Mouse (Mus musculus): ENCODE results near the gene Polr3gl. TPM values are rescaled to one million over a fixed set of nuclear protein-coding genes. Genes with fewer than 3 reads are reported as not detected.

Polr3gl gene
- polyA plus RNA-seq, 1 experiment = 15.3 TPM

GRCm38 (mm10) chr3:96590657-96591056 is 3.3 kb downstream of the Polr3gl start:
- 89% methylated on average over 4 of the region's 4 CpGs for WGBS
- no peak overlapping the region for H3K4me3 ChIP-seq (ENCODE audit: insufficient read depth, low read depth, low read length)
- TF ChIP-seq CTCF (conservative IDR thresholded peaks at IDR 0.05; ENCODE audit: insufficient read depth, insufficient read length, low read depth, low read length) = no peak
- no peak for TF ChIP-seq POLR2A (IDR thresholded peaks at IDR 0.05; ENCODE audit: low read depth, low read length)
- H3K4me1 ChIP-seq (ENCODE audit: control insufficient read depth, insufficient read depth, low read length) = 0 out of 2 replicates have a peak, but pooled peaks cover 2% of the 10 kb centered on the region
- H3K27ac ChIP-seq (ENCODE audit: insufficient read depth, low read depth, low read length) = no peak overlapping the region
- DNase-seq = no peak
- H3K27me3 ChIP-seq (replicated peaks; ENCODE audit: control insufficient read depth, insufficient read depth, low read length) = no peaks in the 10 kb centered on the region
- H3K36me3 ChIP-seq (ENCODE audit: control insufficient read depth, insufficient read depth, low read length) = no peaks in the 10 kb centered on the region

- H3K4me1 ChIP-seq (ENCODE audit: control insufficient read depth, insufficient read depth, low read length) = no peaks in the 10 kb centered on the region
- no peaks in the 10 kb centered on the region for H3K27me3 ChIP-seq (replicated peaks; ENCODE audit: control insufficient read depth, insufficient read depth, low read length)
- TF ChIP-seq CTCF (conservative IDR thresholded peaks at IDR 0.05; ENCODE audit: insufficient read depth, insufficient read length, low read depth, low read length) = no peak
- no peak for TF ChIP-seq POLR2A (IDR thresholded peaks at IDR 0.05; ENCODE audit: low read depth, low read length)
- 96% methylated on average over 5 of the region's 5 CpGs for WGBS
- H3K4me3 ChIP-seq (ENCODE audit: insufficient read depth, low read depth, low read length) = no peak overlapping the region
- H3K27ac ChIP-seq (ENCODE audit: insufficient read depth, low read depth, low read length) = no peak overlapping the region
- DNase-seq = no peak
- H3K36me3 ChIP-seq (ENCODE audit: control insufficient read depth, insufficient read depth, low read length) = no peaks in the 10 kb centered on the region
Measured at GRCm38 (mm10) chr3:96583386-96583785, 10.6 kb downstream of the Polr3gl start.

GRCm38 (mm10) chr3:96581771-96582515 is 12.0 kb downstream of the Polr3gl start:
- TF ChIP-seq CTCF (conservative IDR thresholded peaks at IDR 0.05; ENCODE audit: insufficient read depth, insufficient read length, low read depth, low read length) (no peak), POLR2A (IDR thresholded peaks at IDR 0.05; ENCODE audit: low read depth, low read length) (no peak)
- H3K36me3 ChIP-seq (ENCODE audit: control insufficient read depth, insufficient read depth, low read length) = no peaks in the 10 kb centered on the region
- DNase-seq = no peak
- H3K27me3 ChIP-seq (replicated peaks; ENCODE audit: control insufficient read depth, insufficient read depth, low read length) = no peaks in the 10 kb centered on the region
- WGBS = 91% methylated on average over 16 of the region's 16 CpGs
- H3K4me1 ChIP-seq (ENCODE audit: control insufficient read depth, insufficient read depth, low read length) = peaks cover 9% of the 10 kb centered on the region
- no peak overlapping the region for H3K4me3 ChIP-seq (ENCODE audit: insufficient read depth, low read depth, low read length)
- H3K27ac ChIP-seq (ENCODE audit: insufficient read depth, low read depth, low read length) = no peak overlapping the region

- TF ChIP-seq CTCF (conservative IDR thresholded peaks at IDR 0.05; ENCODE audit: insufficient read depth, insufficient read length, low read depth, low read length) = no peak
- TF ChIP-seq POLR2A (IDR thresholded peaks at IDR 0.05; ENCODE audit: low read depth, low read length) = no peak
- Histone ChIP-seq H3K36me3 (ENCODE audit: control insufficient read depth, insufficient read depth, low read length) (no peaks in the 10 kb centered on the region), H3K4me3 (ENCODE audit: insufficient read depth, low read depth, low read length) (no peak overlapping the region), H3K27ac (ENCODE audit: insufficient read depth, low read depth, low read length) (no peak overlapping the region), H3K27me3 (replicated peaks; ENCODE audit: control insufficient read depth, insufficient read depth, low read length) (no peaks in the 10 kb centered on the region), H3K4me1 (ENCODE audit: control insufficient read depth, insufficient read depth, low read length) (peaks cover 16% of the 10 kb centered on the region)
- 75% methylated on average over 6 of the region's 6 CpGs for WGBS
- no peak for DNase-seq
Measured at GRCm38 (mm10) chr3:96581141-96581540, 12.8 kb downstream of the Polr3gl start.

GRCm38 (mm10) chr3:96579885-96580454 is 14.0 kb downstream of the Polr3gl start:
- peak overlapping the region; percentile 65 for H3K27ac ChIP-seq (ENCODE audit: insufficient read depth, low read depth, low read length)
- 13% methylated on average over 16 of the region's 16 CpGs for WGBS
- TF ChIP-seq POLR2A (IDR thresholded peaks at IDR 0.05; ENCODE audit: low read depth, low read length) = no peak
- TF ChIP-seq CTCF (conservative IDR thresholded peaks at IDR 0.05; ENCODE audit: insufficient read depth, insufficient read length, low read depth, low read length) = peak; percentile 100; the same call in 1 of the 2 replicates
- H3K4me3 ChIP-seq (ENCODE audit: insufficient read depth, low read depth, low read length) = peak overlapping the region; percentile 11; the same call in 1 of the 2 replicates
- peak; percentile 92 for DNase-seq
- no peaks in the 10 kb centered on the region for H3K36me3 ChIP-seq (ENCODE audit: control insufficient read depth, insufficient read depth, low read length)
- no peaks in the 10 kb centered on the region for H3K27me3 ChIP-seq (replicated peaks; ENCODE audit: control insufficient read depth, insufficient read depth, low read length)
- H3K4me1 ChIP-seq (ENCODE audit: control insufficient read depth, insufficient read depth, low read length) = peaks cover 28% of the 10 kb centered on the region

GRCm38 (mm10) chr3:96579239-96579750 is 14.7 kb downstream of the Polr3gl start:
- Histone ChIP-seq H3K36me3 (ENCODE audit: control insufficient read depth, insufficient read depth, low read length) (no peaks in the 10 kb centered on the region), H3K27me3 (replicated peaks; ENCODE audit: control insufficient read depth, insufficient read depth, low read length) (no peaks in the 10 kb centered on the region), H3K27ac (ENCODE audit: insufficient read depth, low read depth, low read length) (peak overlapping the region; percentile 65), H3K4me3 (ENCODE audit: insufficient read depth, low read depth, low read length) (no peak overlapping the region), H3K4me1 (ENCODE audit: control insufficient read depth, insufficient read depth, low read length) (peaks cover 33% of the 10 kb centered on the region)
- no peak for TF ChIP-seq CTCF (conservative IDR thresholded peaks at IDR 0.05; ENCODE audit: insufficient read depth, insufficient read length, low read depth, low read length)
- TF ChIP-seq POLR2A (IDR thresholded peaks at IDR 0.05; ENCODE audit: low read depth, low read length) = no peak
- WGBS = 75% methylated on average over 4 of the region's 4 CpGs
- DNase-seq = peak; percentile 8

Data from kidney, adult 2 months (tissue).